Mouse (Mus musculus) E14TG2a.4 (cell line): ENCODE measurements at regions not wholly inside any gene's neighbourhood (a gene's known extent, or its start where the extent isn't known, plus 50 kb on each side); places are given as distances from the start of the nearest gene placed in this dataset.

Experiments
- H3K27me3 ChIP-seq: 2 replicates; pipeline ENCODE4 v1.6.1; 2014; ENCODE audit warnings: low read length, control low read depth; ENCODE audit not compliant: insufficient read depth
- H3K36me3 ChIP-seq: 2 replicates; pipeline ENCODE4 v1.6.1; 2014; ENCODE audit warnings: low read length, control low read depth; ENCODE audit not compliant: insufficient read depth
- H3K4me1 ChIP-seq: replicated peaks from 2 replicates; pipeline ENCODE4 v1.6.1; 2014; ENCODE audit warnings: low read depth, low read length, control low read depth
- H3K4me3 ChIP-seq: replicated peaks from 2 replicates; pipeline ENCODE4 v1.5.1; 2014; ENCODE audit warnings: mild to moderate bottlenecking, low read length
- H3K9me3 ChIP-seq: 2 replicates; pipeline ENCODE4 v1.6.1; 2014; ENCODE audit warnings: low read length, control low read depth
- CTCF ChIP-seq: conservative IDR thresholded peaks from 2 replicates; pipeline ENCODE4 v1.5.1; 2014; ENCODE audit warnings: low read length
- NANOG ChIP-seq: IDR thresholded peaks from 2 replicates; pipeline ENCODE4 v1.6.1; 2014; ENCODE audit warnings: borderline replicate concordance, low read length, mixed read lengths
- POU5F1 ChIP-seq: IDR thresholded peaks from 2 replicates; pipeline ENCODE4 v1.6.1; 2014; ENCODE audit warnings: low read length, borderline replicate concordance

- no peaks in the 10 kb centered on the region for H3K27me3 ChIP-seq
- no peaks in the 10 kb centered on the region for H3K4me1 ChIP-seq
- no peaks in the 10 kb centered on the region for H3K36me3 ChIP-seq
- no peak for TF ChIP-seq CTCF
- TF ChIP-seq NANOG = no peak
- TF ChIP-seq POU5F1 = no peak
- no peak overlapping the region for H3K4me3 ChIP-seq
- H3K9me3 ChIP-seq = peaks cover 9% of the 10 kb centered on the region; the same call in 1 of the 2 replicates
Observed at GRCm38 (mm10) chr19:30328886-30329285, 96.1 kb downstream of the Mbl2 start.

- Histone ChIP-seq H3K36me3 (no peaks in the 10 kb centered on the region), H3K27me3 (no peaks in the 10 kb centered on the region), H3K4me1 (no peaks in the 10 kb centered on the region), H3K4me3 (no peak overlapping the region), H3K9me3 (0 out of 2 replicates have a peak, but pooled peaks cover 2% of the 10 kb centered on the region)
- no peak for TF ChIP-seq CTCF
- no peak for TF ChIP-seq NANOG
- no peak for TF ChIP-seq POU5F1
Observed at GRCm38 (mm10) chr19:30330792-30331191, 98.0 kb downstream of the Mbl2 start.

- Histone ChIP-seq H3K36me3 (no peaks in the 10 kb centered on the region), H3K4me1 (no peaks in the 10 kb centered on the region), H3K4me3 (no peak overlapping the region), H3K27me3 (no peaks in the 10 kb centered on the region), H3K9me3 (no peaks in the 10 kb centered on the region)
- TF ChIP-seq NANOG (no peak), CTCF (no peak), POU5F1 (no peak)
Observed at GRCm38 (mm10) chr19:30331850-30332249, 99.1 kb downstream of the Mbl2 start.

GRCm38 (mm10) chr19:30344401-30344800, 111.7 kb downstream of the Mbl2 start:
- TF ChIP-seq CTCF = no peak
- no peak for TF ChIP-seq NANOG
- no peak for TF ChIP-seq POU5F1
- no peaks in the 10 kb centered on the region for H3K9me3 ChIP-seq
- H3K4me1 ChIP-seq = no peaks in the 10 kb centered on the region
- no peak overlapping the region for H3K4me3 ChIP-seq
- no peaks in the 10 kb centered on the region for H3K36me3 ChIP-seq
- H3K27me3 ChIP-seq = no peaks in the 10 kb centered on the region

GRCm38 (mm10) chr19:30348924-30349323, 116.2 kb downstream of the Mbl2 start:
- TF ChIP-seq NANOG (no peak), POU5F1 (no peak), CTCF (no peak)
- Histone ChIP-seq H3K27me3 (no peaks in the 10 kb centered on the region), H3K36me3 (no peaks in the 10 kb centered on the region), H3K4me1 (no peaks in the 10 kb centered on the region), H3K4me3 (no peak overlapping the region), H3K9me3 (peaks cover 8% of the 10 kb centered on the region; the same call in 1 of the 2 replicates)

GRCm38 (mm10) chr19:30354981-30355380, 122.2 kb downstream of the Mbl2 start:
- no peaks in the 10 kb centered on the region for H3K4me1 ChIP-seq
- H3K36me3 ChIP-seq = no peaks in the 10 kb centered on the region
- H3K4me3 ChIP-seq = no peak overlapping the region
- no peaks in the 10 kb centered on the region for H3K27me3 ChIP-seq
- peaks cover 8% of the 10 kb centered on the region; the same call in 1 of the 2 replicates for H3K9me3 ChIP-seq
- TF ChIP-seq POU5F1 (no peak), CTCF (no peak), NANOG (no peak)

- Histone ChIP-seq H3K36me3 (no peaks in the 10 kb centered on the region), H3K27me3 (no peaks in the 10 kb centered on the region), H3K9me3 (no peaks in the 10 kb centered on the region), H3K4me3 (no peak overlapping the region), H3K4me1 (no peaks in the 10 kb centered on the region)
- TF ChIP-seq NANOG (no peak), POU5F1 (no peak), CTCF (no peak)
Observed at GRCm38 (mm10) chr19:30358961-30359360, 126.2 kb downstream of the Mbl2 start.

- Histone ChIP-seq H3K4me1 (no peaks in the 10 kb centered on the region), H3K4me3 (no peak overlapping the region), H3K36me3 (no peaks in the 10 kb centered on the region), H3K27me3 (no peaks in the 10 kb centered on the region), H3K9me3 (no peaks in the 10 kb centered on the region)
- TF ChIP-seq POU5F1 (no peak), NANOG (no peak), CTCF (no peak)
Observed at GRCm38 (mm10) chr19:30371901-30372300, 139.2 kb downstream of the Mbl2 start.

GRCm38 (mm10) chr19:30379767-30380166, 147.0 kb downstream of the Mbl2 start:
- Histone ChIP-seq H3K27me3 (no peaks in the 10 kb centered on the region), H3K9me3 (no peaks in the 10 kb centered on the region), H3K4me3 (no peak overlapping the region), H3K36me3 (no peaks in the 10 kb centered on the region), H3K4me1 (no peaks in the 10 kb centered on the region)
- TF ChIP-seq NANOG = no peak
- TF ChIP-seq POU5F1 = no peak
- TF ChIP-seq CTCF = no peak
